Comparison of ENCODE assay signal across 10 mouse cellular contexts in the genomic region with DNA sequence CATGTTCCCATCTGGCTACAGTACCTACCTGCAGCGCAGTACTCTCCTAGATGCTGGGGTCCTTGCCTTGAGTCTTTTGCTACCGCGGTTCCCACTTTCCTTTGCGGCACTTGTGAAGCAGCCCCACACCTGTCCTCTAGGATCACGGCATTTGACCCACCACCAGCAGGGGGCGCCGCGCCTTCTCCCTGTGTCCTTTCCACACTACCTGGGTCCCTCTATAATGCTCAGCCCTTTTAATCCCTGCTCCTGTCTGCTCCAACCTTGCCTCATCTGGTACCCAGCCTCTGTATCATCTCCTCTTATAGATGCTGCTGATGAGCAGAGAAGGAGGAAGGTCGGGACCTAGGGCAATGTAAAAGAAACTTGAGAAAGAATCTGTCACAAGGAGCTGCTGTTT. TPM values are rescaled to one million over a fixed set of nuclear protein-coding genes. Genes with fewer than 3 reads are reported as not detected.
DNase-seq lines count a peak whose midpoint lies in the region; ATAC-seq and TF ChIP-seq lines count a peak whose summit lies in the region.
"Had no signal": no experiment of that assay in that cellular context is flagged by ENCODE, and none has a peak within 500 bp of the region (broad histone marks: within the 10 kb centered on the region; RNA-seq: fewer than 3 reads in every experiment).

No protein-coding gene starts in this region.

- no peak overlapping the region for H3K4me3 ChIP-seq in heart, embryonic 11.5 days (ENCODE audit: low read depth, low read length)
- H3K4me3 ChIP-seq: liver, embryonic 13.5 days; stomach, embryonic 15.5 days had no signal

- peak; percentile 11 to 70 for DNase-seq in heart, adult 18-20 months
- DNase-seq in Patski (ENCODE audit: low read depth, low spot score) = no peak
- DNase-seq in induced T-regulatory cell, adult 2 months (ENCODE audit: low read depth) = peak; percentile 6
- DNase-seq in left cerebral cortex, postnatal 36 days (ENCODE audit: low spot score in 2 of 2) = peak; percentile 15 to 16
- peak; percentile 7 for DNase-seq in ovary, adult 18-20 months (ENCODE audit: low spot score)
- DNase-seq: liver, embryonic 13.5 days had no signal

- POLR2A ChIA-PET in Patski (lab: Charles Lee) = no interaction called here

- in situ Hi-C loops in Patski (cut with MboI; ENCODE audit: low pct_unique_long_range_greater_than_20kb) = loop anchor here (10.0 kb wide), 1 partner anchor 138 kb away; no protein-coding TSS in a partner anchor

- WGBS in heart, embryonic 11.5 days (ENCODE audit: insufficient replicate concordance) = 20% methylated on average over 9 of the region's 9 CpGs

- H3K27ac ChIP-seq in heart, embryonic 11.5 days (ENCODE audit: low read depth, low read length) = no peak overlapping the region
- H3K27ac ChIP-seq: liver, embryonic 13.5 days; stomach, embryonic 15.5 days had no signal

- no peaks in the 10 kb centered on the region for H3K36me3 ChIP-seq in heart, embryonic 11.5 days (ENCODE audit: control insufficient read depth, insufficient read depth, low read length)
- H3K36me3 ChIP-seq: liver, embryonic 13.5 days; stomach, embryonic 15.5 days had no signal

- ATAC-seq in heart, embryonic 11.5 days (replicated peaks; ENCODE audit: insufficient number of reproducible peaks, low FRiP score, low TSS enrichment) = no peak
- ATAC-seq in Patski = no peak
- ATAC-seq in common myeloid progenitor, adult 5-6 weeks (replicated peaks; ENCODE audit: low read depth, poor library complexity, severe bottlenecking) = 0 out of 2 replicates have a peak, but pooled peaks have one; percentile 54
- no peak for ATAC-seq in activated CD4-positive, CD25-positive, alpha-beta regulatory T cell, adult 4 months

- intact Hi-C loops in left cerebral cortex, postnatal 36 days (cut with DNase I) = loop anchor here (10.0 kb wide), 2 partner anchors 138 to 422 kb away; no protein-coding TSS in a partner anchor

- 0 out of 2 replicates have a peak, but pooled peaks cover 3% of the 10 kb centered on the region for H3K27me3 ChIP-seq in heart, embryonic 11.5 days (ENCODE audit: control insufficient read depth, insufficient read depth, low read length)
- no peaks in the 10 kb centered on the region for H3K27me3 ChIP-seq in Patski
- H3K27me3 ChIP-seq: liver, embryonic 13.5 days; stomach, embryonic 15.5 days had no signal

- no peaks in the 10 kb centered on the region for H3K4me1 ChIP-seq in heart, embryonic 11.5 days (ENCODE audit: control insufficient read depth, insufficient read depth, low read length)
- H3K4me1 ChIP-seq: liver, embryonic 13.5 days; stomach, embryonic 15.5 days had no signal

- no peaks in the 10 kb centered on the region for H3K9me3 ChIP-seq in heart, embryonic 11.5 days (replicated peaks; ENCODE audit: control insufficient read depth, low read length)
- H3K9me3 ChIP-seq: liver, embryonic 13.5 days; stomach, embryonic 15.5 days had no signal

- H3K9ac ChIP-seq in heart, embryonic 11.5 days (ENCODE audit: low read depth, low read length) = no peak overlapping the region
- H3K9ac ChIP-seq: liver, embryonic 13.5 days; stomach, embryonic 15.5 days had no signal

- H3K4me2 ChIP-seq in heart, embryonic 11.5 days = no peak overlapping the region
- H3K4me2 ChIP-seq: liver, embryonic 13.5 days; stomach, embryonic 15.5 days had no signal

- peak; percentile 78 for TF ChIP-seq CTCF in Patski (IDR thresholded peaks at IDR 0.05)

- CTCF ChIA-PET in Patski (lab: Charles Lee) = interaction anchor here (0.7 to 1.3 kb wide), 5 partner anchors 11 to 426 kb away, joined by 3 to 4 read pairs (median 3); no protein-coding TSS in a partner anchor

RNA-seq across cellular contexts. Expression of a gene that starts 53.9 kb away (rescaled TPM):
- total RNA-seq in heart, adult 18-20 months (2021) = 1 to 10 TPM; 2.9 to 4.3 TPM
- 9.3 and 16.3 TPM in 2 replicates for polyA plus RNA-seq in heart, embryonic 11.5 days (2014; fragmentation: Nextera tagmentation; extraction: Ambion mirVana)
- 16.6 TPM for polyA plus RNA-seq in Patski (2021)
- total RNA-seq in common myeloid progenitor, adult 5-6 weeks (2017) = 3.1 and 6.4 TPM in 2 replicates
- 10 to 100 TPM; 13.6 to 16.9 TPM for total RNA-seq in left cerebral cortex, postnatal 36 days (2021)
- polyA plus RNA-seq in activated CD4-positive, CD25-positive, alpha-beta regulatory T cell, adult 4 months (2017; shearing (Covaris generic)) = not detected
